Mouse (Mus musculus) lung, postnatal 0 days (tissue): ENCODE data around the gene Ltbp1.

ENCODE experiments used
- CTCF ChIP-seq: IDR thresholded peaks from 2 replicates; pipeline ENCODE4 v1.5.1; 2016; ENCODE audit warnings: antibody characterized with exemption, mild to moderate bottlenecking
- EP300 ChIP-seq: IDR thresholded peaks from 2 replicates; pipeline ENCODE4 v1.6.1; 2016; ENCODE audit warnings: antibody characterized with exemption, mild to moderate bottlenecking, control low read depth

GRCm38 (mm10) chr17:75013868-75014267, 8.5 kb downstream of the Ltbp1 start:
- TF ChIP-seq CTCF (no peak), EP300 (no peak)
